Mouse (Mus musculus) heart, adult 2 months (tissue): ENCODE data around the gene Rtn4r.

Source experiments
- CTCF ChIP-seq: fragments of 200-600 bp; IDR thresholded peaks from 2 replicates; pipeline ENCODE4 v1.8.1; 2022; ENCODE audit warnings: antibody characterized with exemption, mild to moderate bottlenecking, moderate library complexity
- EP300 ChIP-seq: fragments of 200-500 bp; IDR thresholded peaks from 2 replicates; pipeline ENCODE4 v1.6.1; 2011; ENCODE audit warnings: low read depth, low read length, control low read depth; ENCODE audit not compliant: insufficient read depth
- POLR2A ChIP-seq: fragments of 200-500 bp; IDR thresholded peaks from 2 replicates; pipeline ENCODE4 v1.6.1; 2011; ENCODE audit warnings: mild to moderate bottlenecking, low read depth, low read length, control low read depth; ENCODE audit not compliant: insufficient read depth

DNA sequence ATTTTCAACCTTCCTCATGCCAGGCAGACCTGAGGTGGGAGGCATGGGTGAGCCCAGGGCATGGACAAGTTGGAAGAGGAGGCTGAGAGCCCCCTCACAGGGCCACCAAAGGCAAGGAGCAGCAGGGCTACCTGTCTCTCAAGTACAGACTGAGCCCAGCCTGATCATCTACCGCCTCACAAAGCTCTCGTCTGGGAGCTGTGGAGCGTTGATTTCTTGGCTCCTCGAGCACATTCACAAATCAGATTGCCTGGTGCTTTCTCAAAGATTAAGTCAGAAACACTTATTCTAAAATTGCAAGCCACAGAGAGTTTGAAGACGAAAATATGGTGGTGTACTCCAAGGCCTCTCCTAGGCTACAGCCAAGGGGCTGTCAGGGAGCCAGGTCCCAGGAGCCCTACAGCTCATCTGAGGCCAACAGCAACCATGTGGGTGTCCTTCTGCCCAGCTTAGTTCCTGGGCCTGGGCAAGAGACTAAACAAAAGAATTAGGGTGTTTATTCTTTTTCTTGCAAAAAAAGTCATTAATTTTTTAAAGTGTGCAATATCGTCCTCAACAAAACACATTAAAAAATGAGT is 39.3 kb downstream of the Rtn4r start:
- TF ChIP-seq POLR2A (no peak), CTCF (no peak), EP300 (no peak)
